Mouse (Mus musculus): ENCODE results near the gene Gm20388.

GRCm38 (mm10) chr8:122531312-122531711 lies 2620.7 kb downstream of the Gm20388 start:
- TF ChIP-seq CTCF (IDR thresholded peaks at IDR 0.05; ENCODE audit: insufficient read depth, low read depth, low read length), result no peak
- TF ChIP-seq POLR2A (IDR thresholded peaks at IDR 0.05; ENCODE audit: insufficient read depth, low read depth, low read length), result no peak

Measured in olfactory bulb, adult 2 months (tissue).